Mouse (Mus musculus): Measurements from ENCODE around the gene Zfp981. TPM values are rescaled to one million over a fixed set of nuclear protein-coding genes. Genes with fewer than 3 reads are reported as not detected.
"Not testable (repeated sequence)": the region's sequence is repeated elsewhere in the genome, so short reads cannot be mapped to it uniquely, and the experiment has no call there.

The Zfp981 gene
- polyA plus RNA-seq, 1 experiment from 2014 or later = not detected

DNA sequence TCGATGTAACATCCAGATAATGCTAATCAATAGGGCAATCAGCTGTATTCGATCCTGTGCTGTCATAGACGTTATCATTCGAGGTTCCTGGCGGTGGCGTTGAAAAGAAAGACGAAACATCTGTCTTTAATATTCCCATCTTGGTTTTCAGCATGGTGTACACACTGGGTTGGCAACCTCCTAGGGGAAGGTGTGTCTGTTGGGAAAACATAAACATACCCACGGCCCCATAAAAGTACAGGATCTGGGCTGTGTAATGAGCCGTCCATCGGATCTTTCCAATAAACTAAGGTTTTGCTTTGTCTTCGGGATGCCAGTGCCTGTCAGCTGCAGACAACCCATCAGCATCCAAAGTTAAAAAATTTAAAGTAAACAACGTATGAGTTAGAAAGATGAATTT lies 31.8 kb upstream of the Zfp981 start:
- Histone ChIP-seq H3K36me3 (peaks cover 14% of the 10 kb centered on the region), H3K9me3 (peaks cover 32% of the 10 kb centered on the region)
- not testable (repeated sequence) for H3K4me1 ChIP-seq; H3K27ac ChIP-seq (replicated peaks); H3K4me3 ChIP-seq; ATAC-seq (ENCODE audit: extremely low read depth, insufficient number of reproducible peaks, low FRiP score, low TSS enrichment); H3K4me2 ChIP-seq; H3K27me3 ChIP-seq (replicated peaks); H3K9ac ChIP-seq
- WGBS = 82% methylated on average over 11 of the region's 12 CpGs

GRCm38 (mm10) chr4:146474181-146474580 lies 27.6 kb upstream of the Zfp981 start:
- H3K9ac ChIP-seq; H3K4me1 ChIP-seq; H3K4me2 ChIP-seq; ATAC-seq (ENCODE audit: extremely low read depth, insufficient number of reproducible peaks, low FRiP score, low TSS enrichment); H3K36me3 ChIP-seq; H3K4me3 ChIP-seq; H3K27ac ChIP-seq (replicated peaks); H3K27me3 ChIP-seq (replicated peaks): not testable (repeated sequence)
- no CpG with 5 or more reads among the region's 1 CpGs for WGBS
- peaks cover 49% of the 10 kb centered on the region for H3K9me3 ChIP-seq

DNA sequence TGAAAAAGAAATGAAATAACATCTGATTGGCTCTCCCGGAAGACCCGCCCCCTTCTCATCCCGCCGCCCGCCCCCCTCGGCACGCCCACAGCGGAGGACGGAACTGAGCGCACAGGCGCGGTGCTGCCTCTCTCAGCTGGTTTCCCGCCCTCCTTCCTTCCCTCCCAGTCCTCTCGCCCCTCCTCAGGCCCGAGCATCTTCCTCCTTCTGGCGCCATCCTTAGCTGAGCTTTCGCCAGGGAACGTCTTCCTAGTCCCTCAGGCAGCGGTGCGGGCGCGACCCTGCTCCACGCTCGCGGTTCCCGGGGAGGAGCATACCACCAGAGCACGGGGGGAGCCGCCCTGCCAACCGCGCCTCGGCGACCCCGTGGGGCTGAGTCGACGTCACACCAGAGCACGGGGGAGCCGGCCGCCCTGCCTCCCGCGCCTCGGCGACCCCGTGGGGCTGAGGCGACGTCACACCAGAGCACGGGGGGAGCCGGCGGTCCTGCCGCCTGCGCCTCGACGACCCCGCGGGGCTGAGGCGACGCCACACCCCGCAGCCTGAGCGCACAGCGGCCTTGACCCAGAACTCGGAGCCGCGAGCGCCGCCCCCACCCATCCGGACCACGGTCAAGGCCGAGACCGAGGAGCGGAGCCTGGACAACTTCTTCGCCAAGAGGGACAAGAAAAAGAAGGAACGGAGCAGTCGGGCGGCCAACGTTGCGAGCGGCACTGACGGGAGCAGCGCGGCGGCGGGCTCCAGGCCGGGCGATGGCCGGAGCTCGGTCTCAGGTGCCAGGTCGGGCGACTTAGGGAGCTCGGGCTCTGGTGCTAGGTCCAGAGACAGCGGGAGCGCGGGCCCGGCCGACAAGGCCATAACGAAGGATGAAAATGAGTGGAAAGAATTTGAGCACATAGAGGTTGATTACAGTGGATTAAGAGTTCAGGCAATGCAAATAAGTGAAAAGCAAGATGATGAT lies 26.8 kb upstream of the Zfp981 start:
- peak; percentile 62 for ATAC-seq (ENCODE audit: extremely low read depth, insufficient number of reproducible peaks, low FRiP score, low TSS enrichment)
- WGBS = 45% methylated on average over 76 of the region's 94 CpGs

DNA sequence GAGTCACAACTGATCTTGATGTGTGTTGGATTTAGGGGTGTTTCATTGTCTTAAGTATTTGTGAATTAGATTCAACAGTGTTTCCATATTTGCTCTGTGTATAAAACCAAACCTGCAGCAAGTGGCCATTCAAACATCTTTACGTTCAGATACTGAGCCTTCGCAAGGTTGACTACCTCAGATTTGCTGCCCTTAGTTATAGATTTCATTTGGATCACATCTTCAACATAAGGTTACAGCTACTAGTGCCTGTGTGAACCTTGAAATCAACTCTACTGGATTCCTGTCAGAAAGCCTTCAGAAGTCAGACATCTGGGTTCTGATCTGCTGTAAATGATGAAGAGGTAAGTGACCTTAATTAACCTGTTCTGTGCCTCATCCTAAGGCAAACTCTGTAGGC lies 25.6 kb upstream of the Zfp981 start:
- H3K27me3 ChIP-seq (replicated peaks); H3K4me3 ChIP-seq; H3K4me1 ChIP-seq; H3K36me3 ChIP-seq; H3K9ac ChIP-seq; H3K4me2 ChIP-seq; ATAC-seq (ENCODE audit: extremely low read depth, insufficient number of reproducible peaks, low FRiP score, low TSS enrichment); H3K27ac ChIP-seq (replicated peaks): not testable (repeated sequence)
- peaks cover 53% of the 10 kb centered on the region for H3K9me3 ChIP-seq
- 89% methylated on average over 2 of the region's 2 CpGs for WGBS

More for the DNA sequence above, 26.8 kb upstream of the Zfp981 start:
- not testable (repeated sequence) for H3K9ac ChIP-seq; H3K4me2 ChIP-seq; H3K27me3 ChIP-seq (replicated peaks); H3K4me3 ChIP-seq; H3K36me3 ChIP-seq; H3K27ac ChIP-seq (replicated peaks); H3K4me1 ChIP-seq
- peaks cover 46% of the 10 kb centered on the region for H3K9me3 ChIP-seq

- not testable (repeated sequence) for H3K4me1 ChIP-seq; H3K9ac ChIP-seq; H3K27me3 ChIP-seq (replicated peaks); H3K4me3 ChIP-seq; ATAC-seq (ENCODE audit: extremely low read depth, insufficient number of reproducible peaks, low FRiP score, low TSS enrichment); H3K4me2 ChIP-seq; H3K27ac ChIP-seq (replicated peaks); H3K36me3 ChIP-seq
- H3K9me3 ChIP-seq = peaks cover 58% of the 10 kb centered on the region
- 66% methylated on average over 3 of the region's 3 CpGs for WGBS
Observed at GRCm38 (mm10) chr4:146476959-146477358, 24.9 kb upstream of the Zfp981 start.

DNA sequence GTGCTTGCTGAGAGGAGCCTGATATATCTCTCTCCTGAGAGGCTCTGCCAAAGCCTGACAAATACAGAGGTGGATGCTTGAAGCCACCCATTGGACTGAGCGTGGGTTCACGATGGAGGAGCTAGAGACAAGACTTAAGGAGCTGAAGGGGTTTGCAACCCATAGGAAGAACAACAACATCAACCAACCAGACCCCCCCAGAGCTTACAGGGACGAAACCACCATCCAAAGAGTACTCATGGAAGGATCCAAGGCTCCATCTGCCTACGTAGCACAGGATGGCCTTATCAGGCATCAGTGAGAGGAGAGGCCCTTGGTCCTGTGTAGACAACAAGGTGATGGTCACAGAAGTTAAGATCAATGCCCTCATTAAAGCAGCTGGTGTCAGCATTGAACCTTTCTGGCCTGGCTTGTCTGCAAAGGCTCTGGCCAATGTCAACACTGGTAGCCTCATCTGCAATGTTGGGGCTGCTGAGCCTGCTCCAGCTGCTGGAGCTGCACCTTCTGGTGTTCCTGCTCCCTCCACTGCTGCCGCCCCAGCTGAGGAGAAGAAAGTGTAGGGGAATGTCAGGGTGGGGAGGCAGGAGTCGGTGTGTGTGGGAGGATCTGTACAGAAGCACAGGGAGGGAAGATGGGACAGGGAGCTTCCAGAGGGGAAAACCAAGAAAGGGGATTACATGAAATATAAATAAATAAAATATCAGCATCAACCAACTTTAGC lies 21.3 kb upstream of the Zfp981 start:
- H3K27me3 ChIP-seq (replicated peaks); H3K4me1 ChIP-seq; H3K4me2 ChIP-seq; H3K9ac ChIP-seq; H3K4me3 ChIP-seq; H3K27ac ChIP-seq (replicated peaks); H3K36me3 ChIP-seq: not testable (repeated sequence)
- ATAC-seq (ENCODE audit: extremely low read depth, insufficient number of reproducible peaks, low FRiP score, low TSS enrichment) = 0 out of 2 replicates have a peak, but pooled peaks have one; percentile 7
- 58% methylated on average over 6 of the region's 6 CpGs for WGBS
- H3K9me3 ChIP-seq = peaks cover 87% of the 10 kb centered on the region

DNA sequence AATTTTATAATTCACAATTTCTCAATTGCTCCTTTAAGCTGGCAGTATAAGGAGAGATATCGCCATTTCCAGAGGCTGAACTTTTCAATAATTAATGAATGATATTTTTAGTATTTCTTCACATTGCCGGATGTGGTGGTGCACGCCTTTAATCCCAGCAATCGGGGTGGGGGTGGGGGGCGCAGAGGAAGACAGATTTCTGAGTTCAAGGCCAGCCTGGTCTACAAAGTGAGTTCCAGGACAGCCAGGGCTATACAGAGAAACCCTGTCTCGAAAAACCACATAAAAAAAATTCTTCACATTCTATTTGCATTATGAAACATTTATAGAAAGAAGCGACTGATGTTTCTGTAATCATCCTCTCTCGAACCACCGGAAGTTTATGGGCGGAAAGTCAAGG lies 19.3 kb upstream of the Zfp981 start:
- ATAC-seq (ENCODE audit: extremely low read depth, insufficient number of reproducible peaks, low FRiP score, low TSS enrichment); H3K36me3 ChIP-seq; H3K27ac ChIP-seq (replicated peaks); H3K27me3 ChIP-seq (replicated peaks); H3K9ac ChIP-seq; H3K4me1 ChIP-seq; H3K4me2 ChIP-seq; H3K4me3 ChIP-seq: not testable (repeated sequence)
- peaks cover 80% of the 10 kb centered on the region for H3K9me3 ChIP-seq
- 74% methylated on average over 10 of the region's 10 CpGs for WGBS

DNA sequence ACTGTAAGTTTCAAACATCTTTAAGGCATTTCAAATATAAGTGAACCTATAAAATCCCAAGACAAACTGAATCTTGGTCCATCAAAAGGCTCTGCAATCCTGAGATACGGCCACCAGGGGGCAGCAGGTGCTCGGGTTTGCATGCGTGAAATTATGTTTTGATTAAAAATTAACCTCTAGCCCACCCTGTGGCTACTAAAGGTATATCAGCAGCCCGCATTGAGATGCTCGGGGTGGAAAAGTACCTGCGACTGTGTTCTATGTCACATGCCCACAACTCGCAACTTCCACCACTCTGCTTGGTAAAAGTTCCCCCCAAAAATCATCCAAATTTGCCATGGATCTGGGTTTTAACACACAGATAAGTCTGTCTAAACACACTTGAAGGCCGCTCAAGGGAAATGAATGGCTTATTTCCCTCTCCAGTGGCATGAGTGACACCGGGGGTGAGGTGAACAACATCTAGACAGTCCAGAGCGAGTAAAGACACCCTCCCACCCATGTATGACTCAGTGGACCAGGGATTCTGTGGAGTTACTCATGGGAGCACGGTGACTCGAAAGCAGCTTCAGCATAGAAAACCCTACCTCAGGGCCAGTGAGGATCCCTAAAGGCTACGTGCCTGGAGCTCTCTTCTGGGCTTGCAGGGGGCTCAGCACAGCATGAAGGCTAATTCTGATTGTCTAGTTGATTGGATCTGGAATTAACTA lies 18.1 kb upstream of the Zfp981 start:
- not testable (repeated sequence) for H3K9ac ChIP-seq; H3K4me3 ChIP-seq; H3K36me3 ChIP-seq; H3K4me2 ChIP-seq; H3K4me1 ChIP-seq; H3K27ac ChIP-seq (replicated peaks); H3K27me3 ChIP-seq (replicated peaks)
- 0 out of 2 replicates have a peak, but pooled peaks have one; percentile 15 for ATAC-seq (ENCODE audit: extremely low read depth, insufficient number of reproducible peaks, low FRiP score, low TSS enrichment)
- peaks cover 78% of the 10 kb centered on the region for H3K9me3 ChIP-seq
- 64% methylated on average over 13 of the region's 13 CpGs for WGBS

DNA sequence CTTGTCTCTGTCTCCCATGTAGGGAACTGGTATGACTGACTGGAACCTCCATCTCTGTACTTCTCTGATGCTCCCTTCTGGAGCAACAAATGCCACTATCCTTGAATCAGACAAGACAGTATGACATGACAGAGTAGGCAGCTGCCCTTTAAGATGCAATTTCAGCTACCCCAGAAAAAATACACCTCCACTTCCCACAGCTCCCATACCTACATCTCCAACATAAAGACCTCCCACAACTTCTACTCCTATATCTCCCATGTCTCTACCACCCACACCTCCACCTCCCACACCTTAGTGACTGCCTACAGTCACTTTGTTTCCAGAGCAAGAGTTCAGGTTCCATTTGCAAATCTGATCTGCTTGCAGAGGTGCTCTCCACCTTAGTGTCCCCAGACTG lies 17.2 kb upstream of the Zfp981 start:
- not testable (repeated sequence) for H3K4me3 ChIP-seq; H3K27me3 ChIP-seq (replicated peaks); H3K4me1 ChIP-seq; H3K4me2 ChIP-seq; ATAC-seq (ENCODE audit: extremely low read depth, insufficient number of reproducible peaks, low FRiP score, low TSS enrichment); H3K36me3 ChIP-seq; H3K27ac ChIP-seq (replicated peaks); H3K9ac ChIP-seq
- peaks cover 78% of the 10 kb centered on the region for H3K9me3 ChIP-seq

GRCm38 (mm10) chr4:146485183-146485939 lies 16.5 kb upstream of the Zfp981 start:
- WGBS = 59% methylated on average over 6 of the region's 6 CpGs
- not testable (repeated sequence) for H3K9ac ChIP-seq; H3K27me3 ChIP-seq (replicated peaks); ATAC-seq (ENCODE audit: extremely low read depth, insufficient number of reproducible peaks, low FRiP score, low TSS enrichment); H3K27ac ChIP-seq (replicated peaks); H3K4me1 ChIP-seq; H3K4me3 ChIP-seq; H3K36me3 ChIP-seq; H3K4me2 ChIP-seq
- peaks cover 74% of the 10 kb centered on the region for H3K9me3 ChIP-seq

DNA sequence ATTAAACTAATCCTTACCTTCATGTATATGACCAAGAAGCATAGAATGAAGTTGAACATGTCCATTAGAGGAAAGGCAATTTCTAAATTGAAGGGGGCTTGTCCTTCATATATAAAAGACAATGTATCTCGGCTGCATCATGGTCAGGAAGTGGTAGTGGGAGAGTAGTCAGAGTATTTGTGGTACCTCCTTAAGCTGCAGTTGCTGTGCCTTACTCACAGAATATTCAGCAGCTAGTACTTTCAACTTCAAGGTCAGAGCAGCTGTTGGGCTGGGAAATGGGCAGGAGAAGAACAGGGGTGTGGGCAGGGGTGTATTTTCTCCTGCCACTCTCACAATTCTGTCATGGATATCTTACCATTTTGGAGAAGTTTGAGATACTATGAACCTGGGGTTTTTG lies 15.1 kb upstream of the Zfp981 start:
- 52% methylated on average over 1 of the region's 1 CpGs for WGBS
- not testable (repeated sequence) for H3K4me2 ChIP-seq; H3K27me3 ChIP-seq (replicated peaks); H3K36me3 ChIP-seq; H3K9ac ChIP-seq; ATAC-seq (ENCODE audit: extremely low read depth, insufficient number of reproducible peaks, low FRiP score, low TSS enrichment); H3K4me1 ChIP-seq; H3K4me3 ChIP-seq; H3K27ac ChIP-seq (replicated peaks)
- H3K9me3 ChIP-seq = peaks cover 67% of the 10 kb centered on the region

Measured in heart, embryonic 13.5 days (tissue).